Mouse (Mus musculus): ENCODE data around the gene Rgs7. TPM values are rescaled to one million over a fixed set of nuclear protein-coding genes. Genes with fewer than 3 reads are reported as not detected.

The Rgs7 gene
- total and polyA plus RNA-seq, 2 experiments from 2014 or later: 40.5 to 48.1 TPM

- DNase-seq (ENCODE audit: low spot score): no peak
- Histone ChIP-seq H3K9me3 (ENCODE audit: low read length) (no peaks in the 10 kb centered on the region), H3K27me3 (ENCODE audit: insufficient read depth, low read length) (no peaks in the 10 kb centered on the region), H3K27ac (ENCODE audit: low read depth, low read length) (no peak overlapping the region), H3K9ac (replicated peaks; ENCODE audit: low read length, poor library complexity, severe bottlenecking) (no peak overlapping the region), H3K4me3 (ENCODE audit: low read depth, low read length) (no peak overlapping the region), H3K36me3 (ENCODE audit: insufficient read depth, low read length) (no peaks in the 10 kb centered on the region; the same call in 1 of the 2 replicates), H3K4me2 (ENCODE audit: low read depth, low read length, poor library complexity, severe bottlenecking) (no peak overlapping the region), H3K4me1 (ENCODE audit: insufficient read depth, low read length) (no peaks in the 10 kb centered on the region)
- WGBS: 43% methylated on average over 1 of the region's 1 CpGs
- no peak for TF ChIP-seq CTCF (IDR thresholded peaks at IDR 0.05)
- ATAC-seq (ENCODE audit: low FRiP score): no peak
Observed at GRCm38 (mm10) chr1:175317264-175317663, 175.0 kb downstream of the Rgs7 start.

GRCm38 (mm10) chr1:175307604-175308003, 184.7 kb downstream of the Rgs7 start:
- H3K27ac ChIP-seq (ENCODE audit: low read depth, low read length): no peak overlapping the region
- peak; percentile 25 for DNase-seq (ENCODE audit: low spot score)
- H3K4me1 ChIP-seq (ENCODE audit: insufficient read depth, low read length): no peaks in the 10 kb centered on the region
- TF ChIP-seq CTCF (IDR thresholded peaks at IDR 0.05): no peak
- no peak overlapping the region for H3K9ac ChIP-seq (replicated peaks; ENCODE audit: low read length, poor library complexity, severe bottlenecking)
- no peaks in the 10 kb centered on the region for H3K36me3 ChIP-seq (ENCODE audit: insufficient read depth, low read length)
- no peaks in the 10 kb centered on the region for H3K9me3 ChIP-seq (ENCODE audit: low read length)
- H3K4me3 ChIP-seq (ENCODE audit: low read depth, low read length): no peak overlapping the region
- ATAC-seq (ENCODE audit: low FRiP score): no peak
- no peaks in the 10 kb centered on the region for H3K27me3 ChIP-seq (ENCODE audit: insufficient read depth, low read length)
- no peak overlapping the region for H3K4me2 ChIP-seq (ENCODE audit: low read depth, low read length, poor library complexity, severe bottlenecking)
- WGBS: 66% methylated on average over 3 of the region's 3 CpGs

GRCm38 (mm10) chr1:175300895-175301294, 191.4 kb downstream of the Rgs7 start:
- ATAC-seq (ENCODE audit: low FRiP score): no peak
- no peak for DNase-seq (ENCODE audit: low spot score)
- Histone ChIP-seq H3K27me3 (ENCODE audit: insufficient read depth, low read length) (no peaks in the 10 kb centered on the region), H3K4me2 (ENCODE audit: low read depth, low read length, poor library complexity, severe bottlenecking) (no peak overlapping the region), H3K27ac (ENCODE audit: low read depth, low read length) (no peak overlapping the region), H3K9ac (replicated peaks; ENCODE audit: low read length, poor library complexity, severe bottlenecking) (no peak overlapping the region), H3K4me1 (ENCODE audit: insufficient read depth, low read length) (no peaks in the 10 kb centered on the region), H3K9me3 (ENCODE audit: low read length) (no peaks in the 10 kb centered on the region), H3K36me3 (ENCODE audit: insufficient read depth, low read length) (no peaks in the 10 kb centered on the region), H3K4me3 (ENCODE audit: low read depth, low read length) (no peak overlapping the region)
- 73% methylated on average over 1 of the region's 1 CpGs for WGBS
- TF ChIP-seq CTCF (IDR thresholded peaks at IDR 0.05): no peak

DNA sequence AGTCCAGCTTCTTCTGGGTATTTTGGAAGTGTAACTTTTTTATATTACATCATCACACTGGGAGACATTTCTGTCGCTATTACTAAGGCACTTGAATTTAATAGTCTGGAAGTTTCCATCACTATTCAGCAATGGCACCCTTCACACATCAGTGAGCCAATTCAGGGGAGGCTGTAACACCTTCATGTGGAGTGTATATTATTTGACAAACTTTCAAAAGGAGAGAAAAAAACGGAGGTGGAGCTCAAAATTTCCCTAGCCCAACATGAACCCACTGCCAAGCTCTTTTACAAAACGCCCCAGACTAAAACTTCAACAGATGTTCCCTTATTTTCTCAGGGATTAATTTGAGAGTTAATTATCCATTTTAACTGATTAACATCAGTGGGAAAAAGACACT, 191.9 kb downstream of the Rgs7 start:
- TF ChIP-seq CTCF (IDR thresholded peaks at IDR 0.05): no peak
- DNase-seq (ENCODE audit: low spot score): no peak
- H3K4me1 ChIP-seq (ENCODE audit: insufficient read depth, low read length): no peaks in the 10 kb centered on the region
- no peak overlapping the region for H3K27ac ChIP-seq (ENCODE audit: low read depth, low read length)
- H3K4me2 ChIP-seq (ENCODE audit: low read depth, low read length, poor library complexity, severe bottlenecking): no peak overlapping the region
- H3K9me3 ChIP-seq (ENCODE audit: low read length): no peaks in the 10 kb centered on the region
- no peaks in the 10 kb centered on the region for H3K27me3 ChIP-seq (ENCODE audit: insufficient read depth, low read length)
- ATAC-seq (ENCODE audit: low FRiP score): no peak
- H3K4me3 ChIP-seq (ENCODE audit: low read depth, low read length): no peak overlapping the region
- whole genome bisulfite sequencing: 52% methylated on average over 3 of the region's 3 CpGs
- H3K9ac ChIP-seq (replicated peaks; ENCODE audit: low read length, poor library complexity, severe bottlenecking): no peak overlapping the region
- H3K36me3 ChIP-seq (ENCODE audit: insufficient read depth, low read length): no peaks in the 10 kb centered on the region

DNA sequence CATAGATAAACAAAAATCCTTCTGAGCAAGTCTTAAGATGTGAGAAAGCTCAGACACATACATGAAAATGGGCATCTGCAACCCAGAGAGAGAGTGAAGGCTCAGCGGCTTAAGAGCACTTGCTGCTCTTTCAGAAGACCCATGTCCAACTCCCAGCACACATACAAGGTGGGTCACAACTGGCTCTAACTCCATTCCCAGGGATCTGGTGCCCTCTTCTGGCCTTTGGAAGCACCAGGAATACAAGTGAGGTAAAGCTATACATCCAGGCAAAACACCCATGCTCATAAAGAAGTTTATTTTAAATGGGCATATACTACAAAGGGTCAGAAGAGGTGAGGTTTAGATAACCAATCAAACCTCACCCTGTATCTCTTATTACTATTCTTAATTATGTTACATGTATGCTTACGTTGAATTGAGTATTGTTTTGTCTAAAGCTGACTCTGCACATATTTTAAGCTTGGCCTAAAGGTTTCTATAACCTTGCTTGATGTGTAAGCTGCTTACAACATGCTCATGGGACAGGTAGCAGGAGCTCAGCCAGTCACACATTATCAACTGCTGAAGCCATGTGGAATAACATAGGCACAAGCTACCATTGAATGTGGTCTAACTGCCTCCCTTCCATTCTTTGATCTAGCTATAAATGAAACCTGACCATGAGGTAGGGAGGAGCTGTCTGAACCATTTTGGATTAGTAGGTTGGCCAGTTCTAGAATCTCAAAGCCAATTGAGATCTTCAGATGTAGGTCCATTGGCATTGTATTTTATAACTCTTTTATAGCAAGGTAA, 192.5 kb downstream of the Rgs7 start:
- TF ChIP-seq CTCF (IDR thresholded peaks at IDR 0.05): peak; percentile 37
- WGBS: 90% methylated on average over 2 of the region's 2 CpGs
- no peaks in the 10 kb centered on the region for H3K27me3 ChIP-seq (ENCODE audit: insufficient read depth, low read length)
- no peak for ATAC-seq (ENCODE audit: low FRiP score)
- no peak overlapping the region for H3K27ac ChIP-seq (ENCODE audit: low read depth, low read length)
- H3K4me2 ChIP-seq (ENCODE audit: low read depth, low read length, poor library complexity, severe bottlenecking): no peak overlapping the region
- no peaks in the 10 kb centered on the region for H3K9me3 ChIP-seq (ENCODE audit: low read length)
- no peak overlapping the region for H3K9ac ChIP-seq (replicated peaks; ENCODE audit: low read length, poor library complexity, severe bottlenecking)
- no peaks in the 10 kb centered on the region for H3K4me1 ChIP-seq (ENCODE audit: insufficient read depth, low read length)
- no peak for DNase-seq (ENCODE audit: low spot score)
- H3K4me3 ChIP-seq (ENCODE audit: low read depth, low read length): no peak overlapping the region
- H3K36me3 ChIP-seq (ENCODE audit: insufficient read depth, low read length): no peaks in the 10 kb centered on the region

GRCm38 (mm10) chr1:175296906-175297305, 195.4 kb downstream of the Rgs7 start:
- ATAC-seq (ENCODE audit: low FRiP score) (no peak), DNase-seq (ENCODE audit: low spot score) (no peak)
- Histone ChIP-seq H3K27ac (ENCODE audit: low read depth, low read length) (no peak overlapping the region), H3K4me3 (ENCODE audit: low read depth, low read length) (no peak overlapping the region), H3K4me2 (ENCODE audit: low read depth, low read length, poor library complexity, severe bottlenecking) (no peak overlapping the region), H3K4me1 (ENCODE audit: insufficient read depth, low read length) (no peaks in the 10 kb centered on the region), H3K27me3 (ENCODE audit: insufficient read depth, low read length) (no peaks in the 10 kb centered on the region), H3K9ac (replicated peaks; ENCODE audit: low read length, poor library complexity, severe bottlenecking) (no peak overlapping the region), H3K36me3 (ENCODE audit: insufficient read depth, low read length) (no peaks in the 10 kb centered on the region), H3K9me3 (ENCODE audit: low read length) (no peaks in the 10 kb centered on the region)
- 92% methylated on average over 1 of the region's 1 CpGs for WGBS
- no peak for TF ChIP-seq CTCF (IDR thresholded peaks at IDR 0.05)
